Mouse (Mus musculus) megakaryocyte progenitor cell, adult 5-6 weeks (primary cell): ENCODE data around the gene Cdh4. TPM values are rescaled to one million over a fixed set of nuclear protein-coding genes. Genes with fewer than 3 reads are reported as not detected.

Experiments used
- ATAC-seq: replicated peaks from 2 replicates; pipeline ENCODE4 v1.8.0; 2016; ENCODE audit warnings: mild to moderate bottlenecking, moderate TSS enrichment, inconsistent platforms; ENCODE audit not compliant: poor library complexity
- total RNA-seq, 2 experiments: library from RNA; stranded (forward) in 1 of 2; stranded (reverse) in 1 of 2; fragments of 157-497, 149-512 nt in 1 of 2; fragments of 200-1000 nt in 1 of 2; gene quantifications; 2 replicates each; pipeline versions ENCODE4 v1.2.3 to v1.2.4; 2015 to 2017

The Cdh4 gene
- total RNA-seq, 2 experiments from 2014 or later = not detected

GRCm38 (mm10) chr2:179916877-179917673 lies 474.8 kb downstream of the Cdh4 start:
- ATAC-seq = peak; percentile 89

- no peak for ATAC-seq
Measured at GRCm38 (mm10) chr2:179920042-179920441, 477.8 kb downstream of the Cdh4 start.

- ATAC-seq = no peak
Measured at GRCm38 (mm10) chr2:179921021-179921653, 478.9 kb downstream of the Cdh4 start.

GRCm38 (mm10) chr2:179924038-179924437 lies 481.8 kb downstream of the Cdh4 start:
- no peak for ATAC-seq

GRCm38 (mm10) chr2:179929166-179929565 lies 486.9 kb downstream of the Cdh4 start:
- no peak for ATAC-seq

- ATAC-seq = no peak
Measured at GRCm38 (mm10) chr2:179931741-179932140, 489.5 kb downstream of the Cdh4 start.

- ATAC-seq = peak; percentile 32
Measured at GRCm38 (mm10) chr2:179934165-179934564, 491.9 kb downstream of the Cdh4 start.

GRCm38 (mm10) chr2:179937091-179937490 lies 494.9 kb downstream of the Cdh4 start:
- peak; percentile 66 for ATAC-seq

- no peak for ATAC-seq
Measured at GRCm38 (mm10) chr2:179941696-179942095, 499.5 kb downstream of the Cdh4 start.

GRCm38 (mm10) chr2:179945051-179945450 lies 502.8 kb downstream of the Cdh4 start:
- ATAC-seq = no peak

GRCm38 (mm10) chr2:179946496-179946895 lies 504.3 kb downstream of the Cdh4 start:
- no peak for ATAC-seq

- no peak for ATAC-seq
Measured at GRCm38 (mm10) chr2:179947607-179948006, 505.4 kb downstream of the Cdh4 start.

GRCm38 (mm10) chr2:179948820-179949219 lies 506.6 kb downstream of the Cdh4 start:
- peak; percentile 60 for ATAC-seq
